Mouse (Mus musculus): ENCODE data around the gene Sfta2. TPM values are rescaled to one million over a fixed set of nuclear protein-coding genes. Genes with fewer than 3 reads are reported as not detected.

Gene Sfta2
- polyA plus RNA-seq, 1 experiment, result not detected

GRCm38 (mm10) chr17:35582900-35583299, 18.4 kb upstream of the Sfta2 start:
- Histone ChIP-seq H3K27ac (replicated peaks; ENCODE audit: low read depth, low read length) (no peak overlapping the region), H3K4me1 (ENCODE audit: control insufficient read depth, insufficient read depth, insufficient read length, low read length) (no peaks in the 10 kb centered on the region), H3K4me3 (ENCODE audit: insufficient read depth, low read depth, low read length) (no peak overlapping the region)

- no peaks in the 10 kb centered on the region for H3K4me1 ChIP-seq (ENCODE audit: control insufficient read depth, insufficient read depth, insufficient read length, low read length)
- H3K4me3 ChIP-seq (ENCODE audit: insufficient read depth, low read depth, low read length), result no peak overlapping the region
- no peak overlapping the region for H3K27ac ChIP-seq (replicated peaks; ENCODE audit: low read depth, low read length)
Measured at GRCm38 (mm10) chr17:35584330-35584937, 16.9 kb upstream of the Sfta2 start.

- Histone ChIP-seq H3K27ac (replicated peaks; ENCODE audit: low read depth, low read length) (no peak overlapping the region), H3K4me1 (ENCODE audit: control insufficient read depth, insufficient read depth, insufficient read length, low read length) (no peaks in the 10 kb centered on the region), H3K4me3 (ENCODE audit: insufficient read depth, low read depth, low read length) (no peak overlapping the region)
Measured at GRCm38 (mm10) chr17:35587291-35587690, 14.1 kb upstream of the Sfta2 start.

- no peak overlapping the region for H3K4me3 ChIP-seq (ENCODE audit: insufficient read depth, low read depth, low read length)
- H3K4me1 ChIP-seq (ENCODE audit: control insufficient read depth, insufficient read depth, insufficient read length, low read length), result no peaks in the 10 kb centered on the region
- no peak overlapping the region for H3K27ac ChIP-seq (replicated peaks; ENCODE audit: low read depth, low read length)
Measured at GRCm38 (mm10) chr17:35588387-35588786, 13.0 kb upstream of the Sfta2 start.

GRCm38 (mm10) chr17:35590410-35591218, 10.7 kb upstream of the Sfta2 start:
- no peak overlapping the region for H3K27ac ChIP-seq (replicated peaks; ENCODE audit: low read depth, low read length)
- no peak overlapping the region for H3K4me3 ChIP-seq (ENCODE audit: insufficient read depth, low read depth, low read length)
- H3K4me1 ChIP-seq (ENCODE audit: control insufficient read depth, insufficient read depth, insufficient read length, low read length), result no peaks in the 10 kb centered on the region

GRCm38 (mm10) chr17:35591219-35591578, 10.2 kb upstream of the Sfta2 start:
- Histone ChIP-seq H3K4me3 (ENCODE audit: insufficient read depth, low read depth, low read length) (no peak overlapping the region), H3K4me1 (ENCODE audit: control insufficient read depth, insufficient read depth, insufficient read length, low read length) (no peaks in the 10 kb centered on the region), H3K27ac (replicated peaks; ENCODE audit: low read depth, low read length) (no peak overlapping the region)

GRCm38 (mm10) chr17:35591731-35592130, 9.6 kb upstream of the Sfta2 start:
- Histone ChIP-seq H3K4me3 (ENCODE audit: insufficient read depth, low read depth, low read length) (no peak overlapping the region), H3K27ac (replicated peaks; ENCODE audit: low read depth, low read length) (no peak overlapping the region), H3K4me1 (ENCODE audit: control insufficient read depth, insufficient read depth, insufficient read length, low read length) (no peaks in the 10 kb centered on the region)

GRCm38 (mm10) chr17:35592131-35592530, 9.2 kb upstream of the Sfta2 start:
- no peaks in the 10 kb centered on the region for H3K4me1 ChIP-seq (ENCODE audit: control insufficient read depth, insufficient read depth, insufficient read length, low read length)
- no peak overlapping the region for H3K27ac ChIP-seq (replicated peaks; ENCODE audit: low read depth, low read length)
- no peak overlapping the region for H3K4me3 ChIP-seq (ENCODE audit: insufficient read depth, low read depth, low read length)

GRCm38 (mm10) chr17:35593786-35594185, 7.6 kb upstream of the Sfta2 start:
- no peak overlapping the region for H3K4me3 ChIP-seq (ENCODE audit: insufficient read depth, low read depth, low read length)
- H3K4me1 ChIP-seq (ENCODE audit: control insufficient read depth, insufficient read depth, insufficient read length, low read length), result no peaks in the 10 kb centered on the region
- H3K27ac ChIP-seq (replicated peaks; ENCODE audit: low read depth, low read length), result no peak overlapping the region

- Histone ChIP-seq H3K4me3 (ENCODE audit: insufficient read depth, low read depth, low read length) (no peak overlapping the region), H3K4me1 (ENCODE audit: control insufficient read depth, insufficient read depth, insufficient read length, low read length) (no peaks in the 10 kb centered on the region)
Measured at GRCm38 (mm10) chr17:35594456-35594855, 6.9 kb upstream of the Sfta2 start.

GRCm38 (mm10) chr17:35597399-35597798, 4.0 kb upstream of the Sfta2 start:
- no peaks in the 10 kb centered on the region for H3K4me1 ChIP-seq (ENCODE audit: control insufficient read depth, insufficient read depth, insufficient read length, low read length)
- no peak overlapping the region for H3K4me3 ChIP-seq (ENCODE audit: insufficient read depth, low read depth, low read length)
- no peak overlapping the region for H3K27ac ChIP-seq (replicated peaks; ENCODE audit: low read depth, low read length)

More at GRCm38 (mm10) chr17:35594456-35594855, 6.9 kb upstream of the Sfta2 start:
- H3K27ac ChIP-seq (replicated peaks; ENCODE audit: low read depth, low read length), result no peak overlapping the region

GRCm38 (mm10) chr17:35601736-35602354, 496 bp downstream of the Sfta2 start:
- Histone ChIP-seq H3K4me1 (ENCODE audit: control insufficient read depth, insufficient read depth, insufficient read length, low read length) (no peaks in the 10 kb centered on the region), H3K27ac (replicated peaks; ENCODE audit: low read depth, low read length) (no peak overlapping the region), H3K4me3 (ENCODE audit: insufficient read depth, low read depth, low read length) (no peak overlapping the region)

GRCm38 (mm10) chr17:35617127-35617526, 15.8 kb downstream of the Sfta2 start:
- Histone ChIP-seq H3K27ac (replicated peaks; ENCODE audit: low read depth, low read length) (no peak overlapping the region), H3K4me3 (ENCODE audit: insufficient read depth, low read depth, low read length) (no peak overlapping the region), H3K4me1 (ENCODE audit: control insufficient read depth, insufficient read depth, insufficient read length, low read length) (no peaks in the 10 kb centered on the region)

GRCm38 (mm10) chr17:35626537-35626936, 25.2 kb downstream of the Sfta2 start, which contains the start of gene Gm9573:
Gene Gm9573, minus strand, starts transcription at chr17:35626637.
- no peak within 1 kb of the TSS for H3K27ac ChIP-seq (replicated peaks; ENCODE audit: low read depth, low read length)
- no peak within 1 kb of the TSS for H3K4me3 ChIP-seq (ENCODE audit: insufficient read depth, low read depth, low read length)
- no peaks in the 10 kb centered on the region for H3K4me1 ChIP-seq (ENCODE audit: control insufficient read depth, insufficient read depth, insufficient read length, low read length)

- no peak overlapping the region for H3K27ac ChIP-seq (replicated peaks; ENCODE audit: low read depth, low read length)
- H3K4me1 ChIP-seq (ENCODE audit: control insufficient read depth, insufficient read depth, insufficient read length, low read length), result no peaks in the 10 kb centered on the region
- H3K4me3 ChIP-seq (ENCODE audit: insufficient read depth, low read depth, low read length), result no peak overlapping the region
Measured at GRCm38 (mm10) chr17:35633992-35634391, 32.6 kb downstream of the Sfta2 start.

Data from brown adipose tissue, adult 24 weeks (tissue).